Mouse (Mus musculus) heart, embryonic 15.5 days (tissue): ENCODE measurements around the gene Map7d1. TPM values are rescaled to one million over a fixed set of nuclear protein-coding genes. Genes with fewer than 3 reads are reported as not detected.

ENCODE experiments used
- ATAC-seq: fragments of 200-750 bp; cut with Nextera tagmentation; replicated peaks from 2 replicates; pipeline ENCODE4 v1.8.0; 2017; ENCODE audit warnings: low read depth, moderate TSS enrichment; ENCODE audit not compliant: insufficient number of reproducible peaks, insufficient read depth, low FRiP score
- H3K27ac ChIP-seq: fragments of 300-500 bp; sonication (generic); 2 replicates; pipeline ENCODE4 v1.5.1; 2015; ENCODE audit warnings: mild to moderate bottlenecking, inconsistent platforms
- H3K27me3 ChIP-seq: fragments of 300-500 bp; sonication (generic); 2 replicates; pipeline ENCODE4 v1.6.1; 2015; ENCODE audit warnings: inconsistent platforms
- H3K36me3 ChIP-seq: fragments of 300-500 bp; sonication (generic); 2 replicates; pipeline ENCODE4 v1.6.1; 2015; ENCODE audit warnings: mild to moderate bottlenecking, inconsistent platforms
- H3K4me1 ChIP-seq: fragments of 300-500 bp; sonication (generic); replicated peaks from 2 replicates; pipeline ENCODE4 v1.6.1; 2015; ENCODE audit warnings: inconsistent platforms
- H3K4me2 ChIP-seq: fragments of 300-500 bp; sonication (generic); 2 replicates; pipeline ENCODE4 v1.6.1; 2015; ENCODE audit warnings: inconsistent platforms, mild to moderate bottlenecking, moderate library complexity
- H3K4me3 ChIP-seq: fragments of 300-500 bp; sonication (generic); 2 replicates; pipeline ENCODE4 v1.5.1; 2015; ENCODE audit warnings: mild to moderate bottlenecking, inconsistent platforms
- H3K9ac ChIP-seq: fragments of 300-500 bp; sonication (generic); 2 replicates; pipeline ENCODE4 v1.6.1; 2015; ENCODE audit warnings: mild to moderate bottlenecking, inconsistent platforms
- H3K9me3 ChIP-seq: fragments of 300-500 bp; sonication (generic); replicated peaks from 2 replicates; pipeline ENCODE4 v1.6.1; 2016; ENCODE audit warnings: inconsistent platforms
- WGBS: fragments of 180-500 bp; shearing (Covaris S2); methylation state at CpG from one replicate; pipeline ENCODE4 v1.1.7; 2015; ENCODE audit warnings: mixed read lengths; 5-methylcytosine and 5-hydroxymethylcytosine counted together
- polyA plus RNA-seq: library from polyadenylated mRNA; unstranded; fragments of >200 nt; fragmentation: Nextera tagmentation; extraction: Ambion mirVana; gene quantifications from 2 replicates; pipeline ENCODE4 v1.2.1, GENCODE M21; 2015

The Map7d1 gene
- polyA plus RNA-seq, 1 experiment from 2014 or later, result 39.4 TPM

DNA sequence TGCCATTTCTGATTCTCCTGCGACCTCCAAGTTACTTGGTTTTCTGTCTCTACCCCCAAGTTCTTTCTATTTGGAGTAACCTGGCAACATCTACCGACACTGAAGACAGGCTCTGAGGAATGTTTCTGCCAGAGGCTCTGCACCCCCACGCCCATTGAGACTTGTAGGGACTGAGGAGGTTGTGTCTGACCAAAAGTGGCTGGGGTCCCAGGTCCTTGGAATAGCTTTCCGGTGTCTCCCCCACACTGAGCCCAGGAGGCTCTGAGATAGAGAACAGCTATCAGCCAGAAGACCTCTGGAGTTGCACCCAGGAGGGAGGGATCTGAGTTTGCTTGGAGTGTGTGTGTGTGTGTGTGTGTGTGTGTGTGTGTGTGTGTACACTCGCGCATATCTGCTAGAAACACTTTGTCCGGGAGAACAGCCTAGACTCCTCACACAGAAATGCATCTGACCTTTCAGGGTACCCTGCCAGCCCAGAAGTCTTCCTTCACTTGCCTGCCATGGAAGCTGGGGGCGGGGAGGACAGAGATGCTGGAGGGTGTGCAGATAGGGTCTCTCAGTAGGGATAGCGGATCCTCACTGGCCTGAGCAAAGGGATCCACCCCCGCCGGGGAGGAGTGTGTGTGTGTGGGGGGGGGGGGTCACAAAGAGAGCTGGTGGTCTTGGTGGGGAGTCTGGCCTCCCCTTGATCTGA is 31.3 kb upstream of the Map7d1 start:
- Histone ChIP-seq H3K4me2 (peak overlapping the region; percentile 77), H3K36me3 (no peaks in the 10 kb centered on the region), H3K9ac (no peak overlapping the region), H3K4me1 (peaks cover 21% of the 10 kb centered on the region), H3K4me3 (peak overlapping the region; percentile 55), H3K9me3 (no peaks in the 10 kb centered on the region), H3K27me3 (peaks cover 74% of the 10 kb centered on the region), H3K27ac (0 out of 2 replicates have a peak overlapping the region, but pooled peaks have one; percentile 18)
- WGBS, result 25% methylated on average over 11 of the region's 11 CpGs
- ATAC-seq, result no peak; the same call in 1 of the 2 replicates

DNA sequence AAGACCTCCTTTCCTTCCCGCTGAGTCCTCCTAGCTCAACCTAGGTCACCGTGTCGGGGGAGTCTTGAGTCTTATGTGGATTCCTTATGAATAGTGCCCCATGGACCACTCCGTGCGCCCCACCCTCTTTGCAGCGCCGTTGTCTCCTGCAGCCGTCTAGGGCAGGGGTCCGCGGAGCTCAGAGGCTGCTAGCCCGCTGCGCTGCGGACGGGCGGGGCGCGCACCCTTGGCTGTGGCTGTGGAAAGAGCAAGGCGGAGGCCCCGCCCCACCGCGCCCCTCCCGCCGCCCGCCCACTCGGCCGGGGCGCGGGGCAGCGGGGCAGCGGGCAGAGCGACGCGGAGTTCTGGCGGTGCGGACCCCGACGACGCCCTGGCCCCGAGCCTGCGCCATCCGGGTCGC is 30.3 kb upstream of the Map7d1 start, which contains the start of gene Col8a2:
Gene Col8a2 (plus strand): TSS at position 302 of the 400 bp plus-strand sequence.
- ATAC-seq, result peak; percentile 40; the same call in 1 of the 2 replicates
- H3K4me1 ChIP-seq, result peaks cover 21% of the 10 kb centered on the region
- H3K9me3 ChIP-seq, result no peaks in the 10 kb centered on the region
- peak within 1 kb of the TSS; percentile 55 for H3K4me3 ChIP-seq
- H3K27ac ChIP-seq, result peak within 1 kb of the TSS; percentile 49
- H3K36me3 ChIP-seq, result no peaks in the 10 kb centered on the region
- H3K4me2 ChIP-seq, result peak within 1 kb of the TSS; percentile 77
- peaks cover 80% of the 10 kb centered on the region for H3K27me3 ChIP-seq
- peak within 1 kb of the TSS; percentile 53 for H3K9ac ChIP-seq
- WGBS, result 2% methylated on average over 39 of the region's 42 CpGs

DNA sequence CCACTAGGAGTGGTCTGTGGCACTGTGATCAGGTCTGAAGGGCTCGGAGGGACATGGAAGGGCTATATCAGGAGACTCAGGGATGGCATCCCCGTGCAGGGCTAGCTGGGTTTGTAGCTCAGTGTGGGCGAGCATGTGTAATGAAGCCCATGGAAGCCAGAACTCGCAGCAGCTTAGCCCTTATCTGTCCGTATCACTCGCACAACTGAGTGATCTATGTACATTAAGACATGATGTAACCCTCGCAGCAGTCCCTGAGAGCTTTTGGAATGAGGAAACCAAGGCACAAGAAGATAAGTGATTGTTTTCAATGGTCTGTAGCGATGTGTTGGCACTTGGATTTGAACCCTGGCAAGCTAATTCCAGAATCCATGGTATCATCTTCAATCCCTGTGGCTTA is 27.4 kb upstream of the Map7d1 start:
- H3K36me3 ChIP-seq, result no peaks in the 10 kb centered on the region
- H3K27ac ChIP-seq, result no peak overlapping the region
- ATAC-seq, result no peak
- H3K4me1 ChIP-seq, result peaks cover 22% of the 10 kb centered on the region
- WGBS, result 72% methylated on average over 8 of the region's 8 CpGs
- H3K4me2 ChIP-seq, result no peak overlapping the region
- H3K9ac ChIP-seq, result no peak overlapping the region
- no peak overlapping the region for H3K4me3 ChIP-seq
- H3K9me3 ChIP-seq, result no peaks in the 10 kb centered on the region
- peaks cover 63% of the 10 kb centered on the region for H3K27me3 ChIP-seq

DNA sequence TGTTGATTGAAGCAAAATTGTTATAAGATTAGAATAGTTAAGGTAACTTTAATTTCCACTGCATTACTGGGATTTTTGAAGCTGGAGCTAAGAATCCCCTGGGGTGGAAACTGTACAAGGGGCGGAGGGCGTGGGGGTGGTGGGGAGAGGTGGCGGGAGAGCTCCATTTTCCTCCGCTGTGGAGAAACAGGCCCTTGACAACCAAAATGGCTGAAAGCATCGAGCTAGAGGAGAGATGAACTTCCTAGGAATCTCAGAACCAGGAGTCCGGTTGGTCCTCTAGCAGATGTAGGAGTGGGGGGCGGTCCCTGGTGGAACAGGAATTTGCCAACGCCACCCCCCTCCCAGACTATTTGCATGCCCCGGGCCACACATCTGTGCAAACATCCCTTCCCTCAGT is 25.6 kb upstream of the Map7d1 start:
- Histone ChIP-seq H3K9me3 (no peaks in the 10 kb centered on the region), H3K36me3 (no peaks in the 10 kb centered on the region), H3K4me2 (no peak overlapping the region), H3K4me1 (peaks cover 17% of the 10 kb centered on the region), H3K27me3 (peaks cover 44% of the 10 kb centered on the region), H3K9ac (no peak overlapping the region), H3K27ac (no peak overlapping the region), H3K4me3 (no peak overlapping the region)
- WGBS, result 59% methylated on average over 9 of the region's 9 CpGs
- ATAC-seq, result no peak

DNA sequence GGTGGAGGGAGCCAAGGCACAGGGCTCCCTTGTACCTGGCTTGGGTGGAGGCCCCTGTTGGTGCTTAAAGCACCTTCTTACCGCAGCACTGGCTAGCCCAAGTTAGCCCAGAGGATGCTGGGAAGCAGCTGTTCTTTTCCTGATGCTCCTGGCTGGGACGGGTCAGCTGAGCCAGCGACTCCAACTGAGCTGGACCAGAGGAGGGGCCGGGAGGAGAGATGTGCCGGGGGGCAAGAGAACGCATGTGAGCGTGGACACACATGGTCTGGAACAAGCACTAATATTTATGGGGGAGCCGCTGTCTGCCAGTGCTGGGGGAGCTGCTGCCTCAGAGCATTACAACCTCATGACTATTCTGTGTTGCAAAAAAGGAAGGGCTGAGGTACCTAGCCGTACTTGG is 22.8 kb upstream of the Map7d1 start:
- peaks cover 3% of the 10 kb centered on the region; the same call in 1 of the 2 replicates for H3K36me3 ChIP-seq
- H3K27ac ChIP-seq, result no peak overlapping the region
- WGBS, result 61% methylated on average over 9 of the region's 9 CpGs
- no peak for ATAC-seq
- H3K4me2 ChIP-seq, result no peak overlapping the region
- H3K9ac ChIP-seq, result no peak overlapping the region
- no peaks in the 10 kb centered on the region for H3K9me3 ChIP-seq
- H3K27me3 ChIP-seq, result peaks cover 22% of the 10 kb centered on the region
- H3K4me3 ChIP-seq, result no peak overlapping the region
- H3K4me1 ChIP-seq, result peaks cover 12% of the 10 kb centered on the region

DNA sequence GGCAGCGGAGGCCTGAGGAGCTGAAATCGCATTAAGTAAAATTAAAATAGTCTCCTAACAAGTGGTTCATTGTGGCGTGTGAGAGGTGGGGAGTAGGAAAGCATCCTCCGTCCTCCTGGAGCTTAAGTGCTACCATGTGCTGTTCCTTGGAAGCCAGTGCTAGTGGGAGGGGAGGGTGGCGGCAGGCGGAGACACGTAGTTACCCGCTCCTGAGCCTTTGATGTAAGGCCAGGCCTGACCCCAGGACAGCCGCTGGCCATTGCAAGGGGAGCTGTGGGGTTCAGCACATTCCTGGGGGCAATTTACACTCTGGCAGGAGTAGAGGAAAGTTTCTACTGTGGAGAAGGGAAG is 22.4 kb upstream of the Map7d1 start:
- no peak overlapping the region for H3K9ac ChIP-seq
- no peak overlapping the region for H3K27ac ChIP-seq
- 0 out of 2 replicates have a peak, but pooled peaks have one; percentile 33 for ATAC-seq
- H3K36me3 ChIP-seq, result peaks cover 7% of the 10 kb centered on the region; the same call in 1 of the 2 replicates
- H3K4me1 ChIP-seq, result peaks cover 12% of the 10 kb centered on the region
- 37% methylated on average over 9 of the region's 9 CpGs for WGBS
- no peaks in the 10 kb centered on the region for H3K9me3 ChIP-seq
- H3K27me3 ChIP-seq, result peaks cover 18% of the 10 kb centered on the region
- H3K4me2 ChIP-seq, result no peak overlapping the region
- H3K4me3 ChIP-seq, result no peak overlapping the region

DNA sequence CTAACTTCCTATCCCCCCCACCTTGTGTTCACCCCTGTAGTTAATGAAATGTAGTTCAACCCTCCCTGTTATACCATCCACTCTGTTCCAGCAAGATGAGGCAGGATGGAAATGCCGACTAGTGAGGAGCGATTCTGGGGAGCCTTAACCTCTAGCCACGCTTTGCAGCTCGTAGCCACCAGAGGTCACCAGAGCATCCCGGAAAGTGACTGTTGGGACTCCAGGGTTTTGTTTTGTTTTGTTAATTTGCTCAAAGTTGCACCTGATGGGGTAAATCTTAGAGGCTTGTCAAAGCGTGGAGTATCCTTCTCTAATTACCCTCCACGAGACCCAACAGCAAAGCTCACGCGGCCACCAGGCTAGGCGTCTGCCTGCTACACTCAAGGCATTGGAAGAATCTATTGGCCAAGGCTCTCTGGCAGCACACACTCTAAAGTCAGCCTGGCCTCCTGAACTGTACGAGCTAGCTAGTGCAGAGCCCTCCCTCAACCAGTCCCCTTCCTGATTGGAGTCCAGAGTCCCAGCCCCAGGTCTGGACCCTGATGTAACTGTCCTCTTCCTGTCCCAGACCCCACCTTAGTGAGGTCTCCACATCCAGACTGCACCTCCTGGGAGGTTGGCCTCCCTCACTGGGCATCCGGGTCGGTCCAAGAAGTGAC is 21.9 kb upstream of the Map7d1 start:
- peak overlapping the region; percentile 36 for H3K4me3 ChIP-seq
- no peak overlapping the region for H3K27ac ChIP-seq
- 5% methylated on average over 13 of the region's 13 CpGs for WGBS
- peak overlapping the region; percentile 61 for H3K4me2 ChIP-seq
- peak overlapping the region; percentile 28; the same call in 1 of the 2 replicates for H3K9ac ChIP-seq
- H3K4me1 ChIP-seq, result peaks cover 12% of the 10 kb centered on the region
- peaks cover 8% of the 10 kb centered on the region; the same call in 1 of the 2 replicates for H3K36me3 ChIP-seq
- peaks cover 13% of the 10 kb centered on the region; the same call in 1 of the 2 replicates for H3K27me3 ChIP-seq
- no peaks in the 10 kb centered on the region for H3K9me3 ChIP-seq
- ATAC-seq, result 0 out of 2 replicates have a peak, but pooled peaks have one; percentile 58

DNA sequence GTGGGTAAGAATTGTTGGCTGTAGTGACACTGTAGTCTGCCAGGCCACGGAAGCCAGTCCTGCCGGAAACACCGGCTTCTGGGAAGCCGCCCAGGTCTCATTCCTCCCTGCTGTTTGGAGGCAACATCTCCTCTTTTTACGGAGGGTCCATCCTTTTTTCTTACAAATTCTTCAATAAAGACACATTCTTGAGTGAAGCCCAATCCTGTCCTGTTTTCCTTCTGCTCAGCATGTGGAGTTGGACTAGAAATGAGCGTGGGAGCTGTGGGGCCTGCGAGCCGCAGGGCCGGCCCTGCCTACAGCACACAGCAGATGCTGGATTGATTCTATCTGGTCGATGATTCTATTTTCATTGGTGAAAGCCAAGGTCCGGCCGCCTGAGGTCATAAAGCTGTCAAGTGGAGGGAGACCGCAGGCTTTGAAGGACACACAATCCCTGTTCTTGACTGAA is 19.6 kb upstream of the Map7d1 start:
- no peaks in the 10 kb centered on the region for H3K27me3 ChIP-seq
- no peak for ATAC-seq
- no peak overlapping the region for H3K4me2 ChIP-seq
- WGBS, result 81% methylated on average over 13 of the region's 13 CpGs
- no peak overlapping the region for H3K9ac ChIP-seq
- no peaks in the 10 kb centered on the region for H3K9me3 ChIP-seq
- peaks cover 15% of the 10 kb centered on the region; the same call in 1 of the 2 replicates for H3K36me3 ChIP-seq
- H3K4me3 ChIP-seq, result no peak overlapping the region
- H3K4me1 ChIP-seq, result peaks cover 12% of the 10 kb centered on the region
- no peak overlapping the region for H3K27ac ChIP-seq

DNA sequence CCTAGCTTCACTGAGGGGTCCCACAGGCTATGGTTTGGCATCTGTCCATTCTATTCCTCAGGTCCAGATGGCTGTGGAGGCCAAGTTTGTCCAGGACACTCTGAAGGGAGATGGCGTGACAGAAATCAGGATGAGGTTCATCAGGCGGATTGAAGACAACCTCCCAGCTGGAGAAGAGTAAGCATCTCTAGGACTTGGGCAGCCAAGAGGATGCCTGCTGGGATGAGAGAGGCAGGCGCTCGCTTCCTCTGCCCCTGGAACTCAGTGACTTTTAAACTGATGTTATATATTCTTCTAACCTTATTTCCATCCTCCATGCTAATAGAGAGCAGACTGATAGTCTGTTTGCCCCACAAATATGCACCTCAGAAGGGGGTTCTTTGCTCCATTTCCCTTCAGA is 18.9 kb upstream of the Map7d1 start:
- no peaks in the 10 kb centered on the region for H3K9me3 ChIP-seq

DNA sequence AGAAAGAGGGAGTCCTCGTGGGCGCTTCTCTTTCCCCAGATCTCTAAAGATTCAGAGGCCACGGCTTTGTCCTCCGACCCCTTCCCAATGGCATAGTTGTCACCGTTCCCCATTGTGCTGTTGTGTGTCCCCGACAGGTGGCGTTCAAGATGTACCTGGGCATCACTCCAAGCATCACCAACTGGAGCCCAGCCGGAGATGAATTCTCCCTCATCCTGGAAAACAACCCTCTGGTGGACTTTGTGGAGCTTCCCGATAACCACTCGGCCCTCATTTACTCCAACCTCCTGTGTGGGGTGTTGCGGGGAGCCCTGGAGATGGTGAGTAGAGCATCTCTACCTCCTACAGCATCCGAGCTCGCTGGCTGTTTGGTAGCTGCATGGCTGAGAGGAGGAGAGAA is 17.6 kb upstream of the Map7d1 start:
- no peaks in the 10 kb centered on the region for H3K27me3 ChIP-seq
- peaks cover 15% of the 10 kb centered on the region; the same call in 1 of the 2 replicates for H3K36me3 ChIP-seq
- H3K4me1 ChIP-seq, result peaks cover 12% of the 10 kb centered on the region
- 77% methylated on average over 13 of the region's 13 CpGs for WGBS
- no peak overlapping the region for H3K4me3 ChIP-seq
- no peak overlapping the region for H3K27ac ChIP-seq
- H3K9ac ChIP-seq, result no peak overlapping the region
- no peak for ATAC-seq
- H3K4me2 ChIP-seq, result no peak overlapping the region
- no peaks in the 10 kb centered on the region for H3K9me3 ChIP-seq

More for the DNA sequence above, 18.9 kb upstream of the Map7d1 start:
- WGBS, result 93% methylated on average over 4 of the region's 4 CpGs
- Histone ChIP-seq H3K9ac (no peak overlapping the region), H3K36me3 (peaks cover 15% of the 10 kb centered on the region; the same call in 1 of the 2 replicates), H3K4me1 (peaks cover 12% of the 10 kb centered on the region), H3K4me2 (no peak overlapping the region), H3K27ac (no peak overlapping the region), H3K4me3 (no peak overlapping the region), H3K27me3 (no peaks in the 10 kb centered on the region)
- ATAC-seq, result no peak

DNA sequence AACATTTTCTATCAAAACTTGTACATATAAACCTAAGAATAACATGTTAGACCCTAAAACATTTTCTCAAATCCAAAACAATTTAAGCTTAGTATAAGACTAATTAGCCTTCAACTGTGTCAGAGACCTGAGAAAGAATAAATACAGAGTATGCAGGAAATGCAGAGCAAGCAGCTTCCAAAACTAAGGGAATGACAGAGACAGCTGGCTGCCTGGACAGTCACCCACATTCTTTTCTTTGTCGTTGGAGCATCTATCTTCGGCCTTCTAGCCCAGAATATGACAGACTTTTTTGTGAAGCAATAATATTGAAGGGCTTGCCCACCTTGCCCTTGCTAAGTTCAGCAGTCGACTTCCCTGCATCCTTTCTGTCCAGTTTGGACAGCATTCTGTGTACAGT is 13.1 kb upstream of the Map7d1 start:
- Histone ChIP-seq H3K9ac (no peak overlapping the region), H3K27ac (no peak overlapping the region), H3K36me3 (peaks cover 15% of the 10 kb centered on the region; the same call in 1 of the 2 replicates), H3K27me3 (no peaks in the 10 kb centered on the region), H3K4me3 (no peak overlapping the region), H3K4me1 (no peaks in the 10 kb centered on the region), H3K4me2 (no peak overlapping the region), H3K9me3 (no peaks in the 10 kb centered on the region)
- 74% methylated on average over 3 of the region's 3 CpGs for WGBS
- ATAC-seq, result no peak
